ENCODE assay signal across 14 mouse cellular contexts in genomic region chr11:22255418-22255817, GRCm38 (mm10).
"Had no signal": no experiment of that assay in that cellular context is flagged by ENCODE, and none has a peak within 500 bp of the region (broad histone marks: within the 10 kb centered on the region; RNA-seq: fewer than 3 reads in every experiment).

No protein-coding gene starts in this region.

- H3K9me3 ChIP-seq: megakaryocyte, embryonic 14.5 days; midbrain, embryonic 13.5 days had no signal

- ATAC-seq: intestine, postnatal 0 days; midbrain, embryonic 13.5 days; midbrain, embryonic 16.5 days had no signal

- H3K4me2 ChIP-seq: midbrain, embryonic 13.5 days had no signal

- H3K36me3 ChIP-seq: midbrain, embryonic 10.5 days; midbrain, embryonic 13.5 days had no signal

- DNase-seq: kidney, adult 2 months; kidney, postnatal 25 days; layer of hippocampus, postnatal 36 days; thymus, adult 2 months; thymus, postnatal 14 days; thymus, postnatal 4 days had no signal

- H3K27ac ChIP-seq: kidney, postnatal 0 days; left cerebral cortex, adult 2 months; liver, embryonic 14.5 days; midbrain, embryonic 10.5 days; midbrain, embryonic 13.5 days had no signal

- H3K4me1 ChIP-seq: megakaryocyte, embryonic 14.5 days; midbrain, embryonic 10.5 days; midbrain, embryonic 13.5 days had no signal

- H3K4me3 ChIP-seq: left cerebral cortex, adult 2 months; megakaryocyte, embryonic 14.5 days; midbrain, embryonic 10.5 days; midbrain, embryonic 13.5 days had no signal

- H3K27me3 ChIP-seq: megakaryocyte, embryonic 14.5 days; midbrain, embryonic 13.5 days had no signal

- H3K9ac ChIP-seq: liver, embryonic 14.5 days; midbrain, embryonic 13.5 days had no signal
